Mouse (Mus musculus) kidney, adult 11 months (tissue): ENCODE results near the gene Dnase1l3.

Experiments
- DNase-seq: peaks from one replicate; pipeline ENCODE4 v3.0.0; 2022

Dnase1l3 gene

GRCm38 (mm10) chr14:7994271-7994767 lies at the start of gene Dnase1l3:
Gene Dnase1l3 (minus strand): TSS chr14:7994573.
- peak; percentile 45 for DNase-seq

DNA sequence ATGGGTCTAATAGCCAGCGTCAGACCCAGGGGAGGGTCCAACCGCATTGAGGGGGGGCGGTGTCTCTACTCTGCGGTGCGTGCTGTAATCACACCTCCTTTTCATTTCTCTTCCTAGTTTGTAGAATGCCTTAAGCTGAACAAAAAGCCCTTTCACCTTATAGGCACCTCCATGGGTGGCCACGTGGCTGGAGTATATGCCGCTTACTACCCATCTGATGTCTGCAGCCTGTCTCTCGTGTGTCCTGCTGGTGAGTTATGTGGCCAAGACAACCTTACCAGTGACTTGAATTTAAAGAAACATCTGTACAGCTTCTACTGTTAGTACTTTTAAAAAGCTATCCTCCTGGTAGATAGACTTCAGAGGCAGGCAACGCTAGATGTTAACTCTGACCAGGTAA lies 48.2 kb upstream of the Dnase1l3 start:
- DNase-seq, result no peak

GRCm38 (mm10) chr14:8042120-8042519 lies 47.7 kb upstream of the Dnase1l3 start:
- DNase-seq, result no peak

DNA sequence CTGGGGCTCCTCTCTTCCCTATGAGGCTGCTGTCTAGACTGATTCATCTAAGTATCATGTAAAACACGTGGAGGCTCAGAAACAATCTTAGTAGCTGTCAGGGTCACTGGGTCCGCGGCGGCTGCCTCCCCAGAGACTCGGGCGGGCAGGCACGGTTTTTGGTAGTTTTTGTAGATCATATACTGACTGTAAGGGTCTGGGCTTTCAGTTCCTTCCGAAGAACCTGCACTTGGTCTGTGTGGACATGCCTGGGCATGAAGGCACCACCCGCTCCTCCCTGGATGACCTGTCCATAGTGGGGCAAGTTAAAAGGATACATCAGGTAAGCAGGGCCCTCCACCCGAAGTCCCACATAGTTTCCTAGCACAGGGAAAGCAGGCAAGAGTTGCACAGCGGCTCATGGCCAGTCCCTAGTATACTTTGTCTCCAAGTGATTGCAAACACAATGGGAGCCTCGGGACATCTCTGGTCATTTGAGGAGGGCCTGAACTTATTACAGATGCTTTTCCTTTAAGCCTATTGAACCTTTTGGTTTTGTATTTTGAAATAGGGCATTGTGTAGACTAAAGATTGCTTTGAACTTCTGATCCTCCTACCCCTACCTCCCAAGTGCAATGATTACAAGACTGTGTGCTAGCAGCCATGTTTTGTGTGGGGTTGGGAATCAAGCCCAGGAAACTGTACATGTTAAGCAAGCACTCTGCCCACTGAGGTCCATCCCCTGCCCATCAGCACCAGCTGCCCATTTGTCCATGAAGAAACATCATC lies 46.7 kb upstream of the Dnase1l3 start:
- no peak for DNase-seq

- no peak for DNase-seq
These were observed 45.8 kb upstream of the Dnase1l3 start for GRCm38 (mm10) chr14:8040179-8040578.

DNA sequence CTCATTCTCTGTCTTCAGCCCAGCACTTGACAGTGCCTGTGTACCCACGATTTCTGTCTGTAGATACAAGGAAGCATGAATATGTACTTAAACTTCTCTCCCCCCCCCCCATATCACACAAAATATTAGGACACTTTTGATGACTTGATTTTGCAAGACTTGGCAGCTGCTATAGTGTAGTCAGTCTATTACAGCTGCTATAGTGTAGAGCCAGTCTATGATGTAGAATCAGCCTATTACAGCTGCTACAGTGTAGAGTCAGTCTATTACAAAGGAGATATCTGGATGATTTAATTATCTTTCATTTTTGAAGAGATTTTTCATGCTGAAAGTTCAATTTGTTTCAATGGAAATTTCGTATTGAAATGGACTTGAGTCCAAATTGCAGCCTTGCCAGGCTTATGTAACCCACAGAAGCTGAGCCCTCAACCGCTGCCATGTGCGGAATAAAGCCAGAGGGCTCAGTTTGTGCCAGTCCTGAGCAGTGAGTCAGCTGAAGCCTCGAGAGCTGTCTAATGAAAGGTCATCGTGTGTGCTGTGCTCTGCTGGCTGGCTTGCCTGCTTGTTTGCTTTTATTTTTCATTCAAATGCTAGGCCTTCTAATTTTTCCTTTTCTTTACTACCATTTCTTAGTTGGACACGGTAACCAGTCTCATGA lies 44.5 kb upstream of the Dnase1l3 start:
- DNase-seq, result peak; percentile 87

- DNase-seq, result no peak
These were observed 43.8 kb upstream of the Dnase1l3 start for GRCm38 (mm10) chr14:8038150-8038549.

DNA sequence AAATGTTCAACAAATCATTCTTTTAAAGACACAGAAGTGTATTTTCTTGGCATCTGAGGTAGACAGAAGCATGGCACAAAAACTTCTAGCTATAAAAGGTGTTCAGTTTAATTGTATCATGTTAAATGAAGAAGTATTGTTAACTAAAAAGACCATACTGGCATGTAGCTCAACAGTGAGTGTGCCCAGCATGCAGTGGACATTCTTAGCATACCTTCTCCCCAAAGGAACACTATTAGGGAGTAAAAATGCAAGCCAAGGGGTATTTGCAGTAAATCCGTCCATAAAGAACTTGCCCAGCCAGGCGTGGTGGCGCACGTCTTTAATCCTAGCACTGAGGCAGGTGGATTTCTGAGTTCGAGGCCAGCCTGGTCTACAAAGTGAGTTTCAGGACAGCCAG lies 42.0 kb upstream of the Dnase1l3 start:
- DNase-seq, result no peak

- no peak for DNase-seq
These were observed 41.6 kb upstream of the Dnase1l3 start for GRCm38 (mm10) chr14:8035951-8036350.

- no peak for DNase-seq
These were observed 40.2 kb upstream of the Dnase1l3 start for GRCm38 (mm10) chr14:8034561-8034960.

- no peak for DNase-seq
These were observed 37.9 kb upstream of the Dnase1l3 start for GRCm38 (mm10) chr14:8032087-8032944.

- peak; percentile 72 for DNase-seq
These were observed 36.2 kb upstream of the Dnase1l3 start for GRCm38 (mm10) chr14:8030535-8030934.

DNA sequence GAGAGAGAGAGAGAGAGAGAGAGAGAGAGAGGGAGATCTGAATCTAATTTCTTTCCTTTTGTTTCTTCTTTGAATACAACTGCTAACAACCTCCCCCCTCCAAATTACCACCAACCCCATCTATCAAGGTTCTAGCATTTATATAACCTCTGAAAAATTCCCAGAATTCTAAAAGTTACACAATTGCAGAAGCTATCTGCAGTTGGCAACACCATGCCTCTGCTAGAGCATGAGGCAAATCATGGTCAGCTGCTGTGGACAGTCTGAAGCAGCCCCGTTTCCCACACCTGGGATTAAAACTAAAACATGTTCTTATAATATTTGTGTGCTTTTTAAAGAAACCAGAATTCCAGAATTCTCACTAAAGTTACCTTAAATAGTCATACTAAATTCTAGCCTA lies 35.4 kb upstream of the Dnase1l3 start:
- no peak for DNase-seq

DNA sequence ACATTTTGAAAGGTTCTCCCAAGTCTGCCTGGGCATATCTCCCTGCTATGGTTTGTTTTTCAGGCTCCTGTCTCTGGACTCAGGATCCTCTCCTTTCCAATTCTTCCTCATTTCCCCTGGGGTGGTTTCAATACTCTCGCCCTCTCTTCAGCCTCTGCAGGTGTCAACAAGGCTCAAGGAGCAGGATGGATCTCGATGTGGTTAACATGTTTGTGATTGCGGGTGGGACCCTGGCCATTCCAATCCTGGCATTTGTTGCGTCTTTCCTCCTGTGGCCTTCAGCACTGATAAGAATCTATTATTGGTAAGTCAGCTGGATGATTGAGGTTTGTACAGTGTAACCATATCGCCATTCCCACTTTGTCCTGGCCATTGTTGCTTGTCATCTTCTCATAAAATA lies 33.7 kb upstream of the Dnase1l3 start:
- no peak for DNase-seq

DNA sequence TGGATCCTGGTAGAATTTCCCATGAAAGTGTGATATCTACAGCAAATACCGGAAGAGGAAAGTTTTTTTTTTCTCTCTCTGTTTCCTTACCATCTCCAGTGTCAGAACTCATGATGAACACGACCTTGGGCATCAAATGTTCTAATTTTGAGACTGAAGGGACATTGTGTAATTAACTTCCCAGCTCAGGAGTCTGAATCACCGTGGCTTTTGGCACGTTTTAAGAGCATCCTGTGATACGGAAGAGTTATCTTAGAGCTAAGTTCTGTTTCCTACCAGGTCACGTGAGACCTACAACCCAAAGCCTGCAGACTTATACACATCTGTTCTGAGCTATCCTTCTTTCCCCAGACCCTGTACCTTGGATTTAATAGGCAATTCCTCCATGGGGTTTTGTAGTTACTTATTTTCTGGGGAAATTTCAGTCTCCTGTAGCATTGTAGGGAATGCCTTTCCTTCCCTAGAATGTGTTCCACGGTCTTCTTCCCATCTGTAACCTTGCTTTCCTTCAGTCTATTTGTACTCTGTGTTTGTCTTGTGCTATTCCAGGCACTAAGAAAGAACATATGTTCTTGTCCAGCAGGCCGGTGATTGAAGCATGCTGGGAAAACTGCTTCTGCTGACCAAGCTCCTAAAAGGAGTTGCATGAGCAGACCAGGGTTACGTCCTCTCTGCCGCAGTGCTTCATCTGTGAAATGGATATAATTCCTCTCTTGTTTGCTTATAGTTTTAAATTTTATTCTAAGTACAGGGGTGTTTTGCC lies 32.6 kb upstream of the Dnase1l3 start:
- DNase-seq, result no peak

- DNase-seq, result no peak
These were observed 30.6 kb upstream of the Dnase1l3 start for GRCm38 (mm10) chr14:8024936-8025335.

- no peak for DNase-seq
These were observed 30.1 kb upstream of the Dnase1l3 start for GRCm38 (mm10) chr14:8024469-8024868.

DNA sequence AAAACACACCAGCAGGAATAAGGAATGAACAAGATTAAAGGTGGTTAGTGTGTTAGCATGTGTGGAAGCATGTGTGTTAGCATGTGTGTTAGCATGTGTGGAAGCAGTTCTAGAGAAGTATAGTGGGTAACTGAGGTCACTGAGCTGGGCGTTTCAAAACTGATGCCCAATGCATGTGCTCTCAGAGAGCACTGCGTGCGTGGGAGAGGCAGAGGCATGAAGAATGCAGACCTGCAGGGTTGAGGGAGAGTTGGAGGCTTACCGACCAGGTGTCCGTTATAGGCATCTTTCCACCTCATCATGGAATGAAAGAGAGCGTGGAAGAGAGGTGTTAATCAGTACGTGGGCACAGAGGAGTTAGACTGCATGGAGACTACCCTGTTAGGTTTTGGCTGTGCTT lies 26.2 kb upstream of the Dnase1l3 start:
- no peak for DNase-seq

GRCm38 (mm10) chr14:8020011-8020410 lies 25.6 kb upstream of the Dnase1l3 start:
- no peak for DNase-seq

DNA sequence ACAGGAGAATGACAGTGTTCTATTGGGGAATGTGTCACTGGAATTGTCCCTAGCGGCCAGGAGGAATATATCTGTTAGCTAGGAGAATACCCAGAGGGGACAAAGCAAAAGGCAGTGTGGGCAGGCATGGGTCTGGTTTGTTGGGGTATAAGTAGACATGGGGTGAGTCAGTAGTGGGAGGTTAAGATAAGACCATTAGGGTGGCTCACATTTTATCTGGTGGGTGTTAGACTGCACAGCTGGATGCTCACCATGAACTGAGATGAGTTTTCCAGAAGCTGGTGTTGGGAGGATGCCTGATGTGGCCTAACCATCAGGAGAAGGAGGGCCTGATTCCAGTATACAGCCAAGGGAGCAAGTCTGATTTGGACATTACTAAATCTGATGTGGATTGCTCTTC lies 22.6 kb upstream of the Dnase1l3 start:
- no peak for DNase-seq

- DNase-seq, result peak; percentile 74
These were observed 21.9 kb upstream of the Dnase1l3 start for GRCm38 (mm10) chr14:8016276-8016675.

DNA sequence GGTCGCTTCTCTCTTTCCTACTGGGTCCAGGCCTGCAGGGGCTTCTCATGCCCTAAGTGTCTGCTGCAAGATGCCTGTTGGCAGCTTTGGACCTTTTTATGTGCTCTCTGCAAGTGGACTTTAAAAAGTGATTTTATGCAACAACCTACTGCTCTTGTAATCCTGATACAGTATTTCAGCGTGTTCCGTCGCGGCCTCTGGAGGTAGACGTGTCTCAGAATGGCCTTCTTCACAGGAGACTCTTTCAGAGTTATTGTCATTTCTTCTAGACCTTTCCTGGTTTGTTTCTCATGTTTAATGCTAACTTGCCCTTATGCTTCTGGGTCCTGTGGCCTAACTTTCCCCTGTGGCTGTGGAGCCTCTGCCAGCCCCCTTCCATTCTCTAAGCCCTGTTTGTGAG lies 21.4 kb upstream of the Dnase1l3 start:
- no peak for DNase-seq

- DNase-seq, result no peak
These were observed 17.6 kb upstream of the Dnase1l3 start for GRCm38 (mm10) chr14:8011938-8012337.
